Mouse (Mus musculus) small intestine, adult 2 months (tissue): ENCODE data around the gene Angel2. TPM values are rescaled to one million over a fixed set of nuclear protein-coding genes. Genes with fewer than 3 reads are reported as not detected.
A peak's percentile ranks its signal among the peaks of the same experiment; 100 is the strongest.

Experiments
- H3K27ac ChIP-seq: fragments of 200-500 bp; 2 replicates; pipeline ENCODE4 v1.5.1; 2012; ENCODE audit warnings: low read depth, low read length, control low read depth, inconsistent platforms; ENCODE audit not compliant: insufficient read depth
- H3K27me3 ChIP-seq: fragments of 200-500 bp; 2 replicates; pipeline ENCODE4 v1.6.1; 2012; ENCODE audit warnings: mild to moderate bottlenecking, moderate library complexity, low read length, inconsistent platforms; ENCODE audit not compliant: control insufficient read depth, insufficient read depth
- H3K36me3 ChIP-seq: fragments of 200-500 bp; 2 replicates; pipeline ENCODE4 v1.6.1; 2012; ENCODE audit warnings: mild to moderate bottlenecking, low read length, control low read depth, inconsistent platforms; ENCODE audit not compliant: control insufficient read depth, insufficient read depth
- H3K4me1 ChIP-seq: fragments of 200-500 bp; 2 replicates; pipeline ENCODE4 v1.6.1; 2012; ENCODE audit warnings: low read length, inconsistent platforms, mixed read lengths; ENCODE audit not compliant: control insufficient read depth, insufficient read depth, insufficient read length
- H3K4me3 ChIP-seq: fragments of 200-500 bp; 2 replicates; pipeline ENCODE4 v1.5.1; 2012; ENCODE audit warnings: low read depth, mild to moderate bottlenecking, control low read depth, inconsistent platforms, low read length, moderate library complexity
- CTCF ChIP-seq: fragments of 200-500 bp; IDR thresholded peaks from 2 replicates; pipeline ENCODE4 v1.5.1; 2012; ENCODE audit warnings: low read depth, mild to moderate bottlenecking, control low read depth, inconsistent platforms, low read length, moderate library complexity, mixed read lengths; ENCODE audit not compliant: insufficient replicate concordance, insufficient read length; ENCODE audit errors: extremely low read depth
- POLR2A ChIP-seq: fragments of 200-500 bp; IDR thresholded peaks from 2 replicates; pipeline ENCODE4 v1.6.1; 2012; ENCODE audit warnings: low read depth, mild to moderate bottlenecking, control low read depth, inconsistent platforms, low read length, moderate library complexity
- WGBS: fragments of 180-500 bp; shearing (Covaris S2); methylation state at CpG from one replicate; pipeline ENCODE4 v1.1.7; 2018; 5-methylcytosine and 5-hydroxymethylcytosine counted together
- polyA plus RNA-seq: library from polyadenylated mRNA; depleted of rRNA; stranded (reverse); fragments of >200 nt; gene quantifications from 2 replicates; pipeline ENCODE4 v1.2.3, GENCODE M21; 2012

Angel2 gene
- polyA plus RNA-seq, 1 experiment: 19.6 TPM

GRCm38 (mm10) chr1:190930181-190930580, 5.3 kb downstream of the Angel2 start:
- Histone ChIP-seq H3K4me1 (peaks cover 7% of the 10 kb centered on the region; the same call in 1 of the 2 replicates), H3K27me3 (no peaks in the 10 kb centered on the region), H3K36me3 (peaks cover 17% of the 10 kb centered on the region), H3K4me3 (peak overlapping the region; percentile 59), H3K27ac (peak overlapping the region; percentile 91)
- WGBS: 28% methylated on average over 6 of the region's 6 CpGs
- TF ChIP-seq CTCF (no peak), POLR2A (no peak)

GRCm38 (mm10) chr1:190939803-190940202, 14.9 kb downstream of the Angel2 start:
- no peak overlapping the region for H3K27ac ChIP-seq
- H3K4me1 ChIP-seq: no peaks in the 10 kb centered on the region
- H3K4me3 ChIP-seq: no peak overlapping the region
- 95% methylated on average over 7 of the region's 7 CpGs for WGBS
- no peaks in the 10 kb centered on the region for H3K27me3 ChIP-seq
- no peak for TF ChIP-seq CTCF
- TF ChIP-seq POLR2A: no peak
- peaks cover 74% of the 10 kb centered on the region for H3K36me3 ChIP-seq

GRCm38 (mm10) chr1:190944109-190944760, 19.3 kb downstream of the Angel2 start:
- TF ChIP-seq CTCF (peak; percentile 70; the same call in 1 of the 2 replicates), POLR2A (no peak)
- H3K4me1 ChIP-seq: no peaks in the 10 kb centered on the region
- WGBS: 51% methylated on average over 6 of the region's 6 CpGs
- no peaks in the 10 kb centered on the region for H3K27me3 ChIP-seq
- H3K36me3 ChIP-seq: peaks cover 70% of the 10 kb centered on the region
- no peak overlapping the region for H3K27ac ChIP-seq
- no peak overlapping the region for H3K4me3 ChIP-seq

- Histone ChIP-seq H3K36me3 (peaks cover 37% of the 10 kb centered on the region), H3K27me3 (no peaks in the 10 kb centered on the region), H3K4me3 (no peak overlapping the region), H3K4me1 (no peaks in the 10 kb centered on the region), H3K27ac (no peak overlapping the region)
- WGBS: 79% methylated on average over 5 of the region's 5 CpGs
- TF ChIP-seq CTCF (no peak), POLR2A (no peak)
These were observed 23.1 kb downstream of the Angel2 start for GRCm38 (mm10) chr1:190947986-190948385.

- no peak for TF ChIP-seq CTCF
- TF ChIP-seq POLR2A: no peak
- WGBS: 70% methylated on average over 7 of the region's 7 CpGs
- peaks cover 32% of the 10 kb centered on the region for H3K36me3 ChIP-seq
- H3K27ac ChIP-seq: no peak overlapping the region
- no peaks in the 10 kb centered on the region for H3K4me1 ChIP-seq
- no peaks in the 10 kb centered on the region for H3K27me3 ChIP-seq
- no peak overlapping the region for H3K4me3 ChIP-seq
These were observed 23.5 kb downstream of the Angel2 start for GRCm38 (mm10) chr1:190948439-190948838.

GRCm38 (mm10) chr1:190948846-190949245, 23.9 kb downstream of the Angel2 start:
- Histone ChIP-seq H3K27me3 (no peaks in the 10 kb centered on the region), H3K36me3 (peaks cover 29% of the 10 kb centered on the region)
- 88% methylated on average over 17 of the region's 17 CpGs for WGBS

GRCm38 (mm10) chr1:190951014-190951413, 26.1 kb downstream of the Angel2 start:
- H3K36me3 ChIP-seq: peaks cover 14% of the 10 kb centered on the region
- H3K27ac ChIP-seq: no peak overlapping the region
- H3K27me3 ChIP-seq: no peaks in the 10 kb centered on the region
- H3K4me1 ChIP-seq: no peaks in the 10 kb centered on the region
- 55% methylated on average over 5 of the region's 5 CpGs for WGBS
- no peak for TF ChIP-seq CTCF
- no peak for TF ChIP-seq POLR2A
- no peak overlapping the region for H3K4me3 ChIP-seq

More at GRCm38 (mm10) chr1:190948846-190949245, 23.9 kb downstream of the Angel2 start:
- TF ChIP-seq CTCF: no peak
- TF ChIP-seq POLR2A: no peak
- Histone ChIP-seq H3K27ac (no peak overlapping the region), H3K4me3 (no peak overlapping the region), H3K4me1 (no peaks in the 10 kb centered on the region)
